Mouse (Mus musculus) embryonic stem cell, embryonic (primary cell): Measurements from ENCODE around the gene A4gnt.
"Not testable (repeated sequence)": the region's sequence is repeated elsewhere in the genome, so short reads cannot be mapped to it uniquely, and the experiment has no call there.

Experiments
- CTCF ChIA-PET, 4 experiments: fragments of 300-600 bp in 2 of 4; fragments of 350-600 bp in 2 of 4; sonication (Branson Sonifier 250); formaldehyde crosslinking; loops; one replicate each; lab custom pipeline; 2022; ENCODE audit warnings: inconsistent platforms in 2 of 4; lab: Charles Lee
- POLR2A ChIA-PET, 4 experiments: fragments of 300-600 bp in 2 of 4; fragments of 350-600 bp in 2 of 4; sonication (Branson Sonifier 250); formaldehyde crosslinking; loops; one replicate each; lab custom pipeline; 2022; ENCODE audit warnings: antibody characterized with exemption in 4 of 4, inconsistent platforms in 1 of 4; lab: Charles Lee

The A4gnt gene

DNA sequence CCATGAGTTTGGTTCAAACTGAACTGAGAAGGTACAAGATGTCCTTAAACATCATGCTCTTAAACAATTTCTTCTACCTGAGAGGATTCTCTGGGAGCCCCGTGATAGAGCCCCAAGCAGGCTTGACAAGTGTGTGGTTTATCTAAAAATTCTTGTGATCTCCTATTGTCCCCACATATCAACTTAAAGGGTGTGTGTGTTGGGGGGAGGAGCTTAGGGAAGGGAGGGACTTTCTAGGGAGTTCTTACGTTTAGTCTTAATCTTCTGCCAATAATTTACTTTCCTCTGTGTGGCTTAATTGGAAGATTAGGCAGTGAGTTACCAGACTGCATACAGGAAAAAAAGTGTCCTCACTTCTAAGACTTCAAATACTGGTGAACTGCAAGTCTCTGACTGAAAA lies at the start of gene A4gnt:
Gene A4gnt, plus strand, starts transcription at position 301 of the 400 bp plus-strand sequence.
- CTCF ChIA-PET, result interaction anchor here in 2 of 4 experiments (0.6 to 3.2 kb wide), 2 partner anchors 25 to 54 kb away, joined by 3 to 10 read pairs; no protein-coding TSS in a partner anchor
- POLR2A ChIA-PET, result interaction anchor here in 1 of 4 experiments (1.4 kb wide), 1 partner anchor 17 kb away, joined by 3 read pairs; the partner anchor contains the start of gene Dzip1l

DNA sequence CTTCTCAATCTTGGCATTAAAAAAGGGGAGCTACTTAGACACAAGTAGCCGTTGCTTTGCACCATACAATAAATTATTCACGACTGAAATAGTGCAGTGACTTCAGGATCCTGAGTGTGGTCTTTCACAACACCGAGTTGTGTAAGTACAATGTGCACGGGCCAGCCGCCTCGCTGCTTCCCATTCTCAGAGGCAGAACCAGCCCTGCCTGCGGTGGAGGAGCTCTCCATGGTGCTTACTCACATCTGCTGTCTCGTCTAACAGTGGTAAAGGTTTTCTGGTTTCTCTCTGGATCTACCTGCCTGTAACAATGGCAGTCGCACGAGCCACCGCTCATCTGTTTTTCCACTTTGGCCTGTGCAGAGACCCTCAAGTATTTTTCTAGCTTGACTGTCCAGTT lies 48.6 kb upstream of the A4gnt start:
- CTCF ChIA-PET, result interaction anchor here in 3 of 4 experiments (0.5 to 1.5 kb wide), 6 partner anchors 11 to 502 kb away, joined by 3 to 9 read pairs (median 4); no protein-coding TSS in a partner anchor
- POLR2A ChIA-PET, result interaction anchor here in 3 of 4 experiments (0.6 to 1.4 kb wide), 11 partner anchors 11 to 188 kb away, joined by 3 to 10 read pairs (median 4); partner anchors contain the start of genes Dbr1 (in 1 of the 3) and Dzip1l (in 1 of the 3)

DNA sequence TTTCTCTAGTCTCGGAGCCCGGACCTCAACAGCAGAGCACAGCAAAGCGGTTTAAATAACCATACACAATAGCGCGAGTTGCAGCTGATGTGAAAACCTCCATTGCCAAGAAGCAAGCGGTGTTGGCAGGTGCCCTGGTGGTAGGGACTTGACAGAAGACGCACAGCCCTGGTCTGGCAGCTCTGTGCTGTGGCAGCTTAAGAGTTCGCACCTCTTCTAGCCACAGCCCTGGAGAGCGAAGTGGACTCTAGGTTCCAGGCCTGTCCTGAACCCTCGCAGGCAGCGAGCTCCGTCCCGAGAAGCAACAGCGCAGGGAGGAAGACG lies 44.3 kb upstream of the A4gnt start:
- CTCF ChIA-PET, result interaction anchor here in 3 of 4 experiments (0.9 to 2.4 kb wide), 7 partner anchors 11 to 588 kb away, joined by 3 to 12 read pairs (median 4); no protein-coding TSS in a partner anchor
- POLR2A ChIA-PET, result interaction anchor here (0.6 to 3.6 kb wide), 43 partner anchors 8 to 1467 kb away, joined by 3 to 35 read pairs (median 4); partner anchors contain the start of genes Dzip1l (in 2 of the 4), Cep70 (in 1 of the 4), Esyt3 (in 1 of the 4) and Nme9 (in 1 of the 4)

DNA sequence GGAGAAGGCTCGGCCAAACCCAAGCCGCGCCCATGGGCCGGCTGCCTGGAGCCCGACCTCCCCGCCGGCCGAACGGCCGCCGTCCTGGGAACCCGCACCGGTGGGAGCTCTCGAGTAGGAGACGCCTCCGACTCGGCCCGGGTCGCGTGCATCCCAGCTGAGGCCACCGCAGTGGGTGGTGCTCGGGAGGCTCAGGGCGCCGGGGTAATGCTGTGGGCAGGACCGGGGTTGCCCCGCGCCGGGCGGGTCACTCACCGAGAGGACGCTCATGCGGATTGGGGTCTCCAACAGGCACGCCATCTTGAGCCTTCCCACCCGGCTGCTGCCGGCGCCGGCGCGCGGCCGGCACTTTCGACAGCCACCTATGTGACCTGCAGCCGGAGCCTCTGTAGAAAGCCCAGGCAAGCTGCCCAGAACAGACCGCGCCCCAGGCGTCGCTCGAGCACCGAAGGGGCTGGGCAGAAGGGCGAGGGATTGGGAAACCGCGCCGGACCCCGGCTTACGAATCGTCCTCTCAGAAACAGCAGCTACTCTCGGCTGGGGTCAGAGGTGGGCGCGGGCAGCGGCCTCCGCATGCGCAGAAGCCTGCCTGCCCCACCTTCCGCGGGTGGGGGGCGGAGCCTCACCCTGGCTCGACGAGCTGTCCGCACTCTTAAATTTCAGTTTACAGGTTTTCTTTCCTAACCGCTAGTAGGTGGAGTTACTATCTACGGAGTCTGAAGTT lies 43.8 kb upstream of the A4gnt start, which contains the start of gene Armc8:
Gene Armc8, minus strand, starts transcription at position 553 of the 724 bp plus-strand sequence.
- CTCF ChIA-PET, result interaction anchor here in 3 of 4 experiments (0.6 to 2.4 kb wide), 8 partner anchors 12 to 589 kb away, joined by 3 to 12 read pairs (median 4); no protein-coding TSS in a partner anchor

DNA sequence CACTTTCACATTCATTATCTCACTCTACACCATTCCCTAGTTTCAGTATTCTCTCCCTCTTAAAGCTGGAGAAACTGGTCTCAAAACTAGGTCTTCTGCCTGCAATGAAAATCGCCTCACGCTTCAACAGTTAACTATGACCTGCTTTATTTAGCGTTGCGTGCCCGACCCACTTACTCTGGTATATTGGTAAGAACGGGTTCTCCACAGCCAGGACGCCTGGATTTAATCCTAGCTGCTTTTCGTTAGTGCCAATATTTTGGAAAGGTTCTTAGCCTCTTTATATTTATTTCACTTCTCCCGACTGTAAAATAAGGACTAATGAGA lies 43.3 kb upstream of the A4gnt start:
- CTCF ChIA-PET, result interaction anchor here (0.6 to 2.4 kb wide), 6 partner anchors 10 to 93 kb away, joined by 3 to 12 read pairs (median 8); no protein-coding TSS in a partner anchor

More for the DNA sequence above, 43.8 kb upstream of the A4gnt start, which contains the start of gene Armc8:
- POLR2A ChIA-PET, result interaction anchor here (0.5 to 3.6 kb wide), 65 partner anchors 8 to 1466 kb away, joined by 3 to 35 read pairs (median 4); partner anchors contain the start of genes Dzip1l (in 3 of the 4), Cep70 (in 1 of the 4), Esyt3 (in 1 of the 4) and Mras (in 1 of the 4)

DNA sequence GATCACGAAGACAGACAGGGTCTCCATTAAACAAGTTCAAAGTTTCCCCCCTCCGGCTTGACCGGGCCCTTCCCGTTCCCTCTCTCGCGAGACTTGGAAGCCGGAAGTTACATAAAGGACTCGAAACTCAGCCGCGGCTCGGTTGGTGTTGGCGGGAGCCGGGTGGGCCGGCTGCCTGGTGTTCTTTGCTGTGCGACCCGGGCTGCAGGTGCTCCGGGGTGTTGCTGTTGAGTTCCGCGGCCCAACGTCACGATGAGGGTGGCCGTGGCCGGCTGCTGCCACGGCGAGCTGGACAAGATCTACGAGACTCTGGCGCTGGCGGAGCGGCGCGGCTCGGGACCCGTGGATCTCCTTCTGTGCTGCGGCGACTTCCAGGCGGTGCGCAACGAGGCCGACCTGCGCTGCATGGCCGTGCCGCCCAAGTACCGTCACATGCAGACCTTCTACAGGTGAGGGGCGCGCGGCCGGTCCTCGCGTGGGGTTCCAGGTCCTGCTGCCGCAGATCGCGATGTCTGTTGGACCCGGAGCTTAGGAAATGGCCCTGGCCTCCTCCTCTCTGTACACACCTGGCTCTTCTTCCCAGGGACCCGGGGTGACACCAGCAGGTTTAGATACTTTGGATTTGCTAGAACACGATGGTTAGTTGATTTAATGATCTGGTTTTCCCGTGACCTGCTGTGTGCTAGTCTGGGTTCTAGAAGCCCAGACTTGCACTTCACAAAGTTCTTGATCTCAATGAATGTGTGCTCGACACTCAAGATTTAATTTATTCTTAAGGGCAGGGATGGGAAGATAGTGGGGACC lies 36.4 kb upstream of the A4gnt start, which contains the start of gene Dbr1:
Gene Dbr1, plus strand, starts transcription at position 123 of the 804 bp plus-strand sequence.
- POLR2A ChIA-PET, result interaction anchor here (0.5 to 3.0 kb wide), 32 partner anchors 8 to 1190 kb away, joined by 3 to 17 read pairs (median 4); partner anchors contain the start of genes Dzip1l (in 3 of the 4), Armc8 (in 1 of the 4), Cep70 (in 1 of the 4) and Faim (in 1 of the 4)

More for the DNA sequence above, 43.3 kb upstream of the A4gnt start:
- POLR2A ChIA-PET, result interaction anchor here (0.5 to 3.6 kb wide), 53 partner anchors 7 to 1466 kb away, joined by 3 to 35 read pairs (median 4); partner anchors contain the start of genes Dzip1l (in 3 of the 4), Cep70 (in 1 of the 4), Esyt3 (in 1 of the 4) and Mras (in 1 of the 4)

DNA sequence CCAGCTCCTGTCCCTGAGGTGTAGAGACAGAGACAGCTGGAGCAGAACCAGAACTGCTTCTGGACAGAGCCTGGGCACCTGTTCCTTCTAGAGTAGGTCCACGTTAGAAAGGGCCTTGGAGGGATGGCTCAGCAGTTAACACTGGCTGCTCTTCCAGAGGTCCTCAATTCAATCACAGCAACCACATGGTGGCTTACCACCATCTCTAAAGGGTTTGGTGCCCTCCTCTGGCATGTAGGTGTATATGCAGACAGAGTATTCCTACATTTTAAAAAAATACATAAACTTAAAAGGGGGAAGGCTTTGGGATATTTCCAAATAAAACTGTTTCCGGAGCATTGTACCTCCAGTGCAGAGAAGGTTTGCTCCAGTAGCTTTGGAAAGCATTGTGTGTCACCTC lies 31.6 kb upstream of the A4gnt start:
- POLR2A ChIA-PET, result interaction anchor here in 2 of 4 experiments (0.6 to 2.7 kb wide), 9 partner anchors 9 to 130 kb away, joined by 3 to 17 read pairs (median 4); partner anchors contain the start of genes Armc8 (in 2 of the 2), Dzip1l (in 1 of the 2) and Nme9 (in 1 of the 2)
- CTCF ChIA-PET, result interaction anchor here in 3 of 4 experiments (0.7 to 1.5 kb wide), 7 partner anchors 49 to 129 kb away, joined by 3 to 8 read pairs (median 3); partner anchors contain the start of genes Dzip1l (in 1 of the 3) and Nme9 (in 1 of the 3)

More for the DNA sequence above, 36.4 kb upstream of the A4gnt start, which contains the start of gene Dbr1:
- CTCF ChIA-PET, result interaction anchor here in 3 of 4 experiments (0.5 to 2.4 kb wide), 6 partner anchors 12 to 86 kb away, joined by 3 to 11 read pairs (median 4); no protein-coding TSS in a partner anchor

DNA sequence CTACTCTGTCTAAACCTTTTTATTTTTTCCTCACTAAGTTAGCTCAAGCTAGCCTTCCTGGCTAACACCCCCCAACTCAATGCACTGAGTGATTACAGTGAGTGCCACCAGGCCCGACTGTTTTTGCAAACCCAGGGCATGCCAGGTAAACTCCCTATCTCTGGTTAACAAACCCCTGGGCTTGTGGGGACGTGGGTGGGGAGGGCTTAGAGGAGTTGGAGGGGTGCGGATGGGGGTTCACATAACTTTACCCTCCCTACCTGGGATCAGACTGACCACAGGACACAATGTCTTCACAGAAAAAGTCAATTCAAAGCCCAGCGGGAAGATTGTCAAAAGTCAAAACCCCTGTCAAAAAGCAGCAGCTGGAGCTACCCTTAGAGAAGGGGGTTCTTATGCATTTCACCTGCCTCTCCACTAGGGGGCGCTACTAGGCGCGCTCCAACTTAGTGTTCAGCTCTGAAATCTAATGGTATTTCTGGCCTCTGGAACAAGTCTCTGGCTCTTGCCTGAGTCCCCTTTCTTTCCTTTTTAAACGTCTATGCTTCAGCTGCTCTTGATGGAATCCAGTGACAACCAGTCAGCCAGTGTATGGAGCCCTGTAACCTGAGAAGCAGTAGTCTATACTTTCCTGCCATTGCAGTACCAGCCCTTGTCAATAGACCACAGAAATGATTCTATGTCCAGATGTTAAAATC lies 24.6 kb upstream of the A4gnt start:
- CTCF ChIA-PET, result interaction anchor here (0.5 to 3.3 kb wide), 77 partner anchors 11 to 1152 kb away, joined by 3 to 40 read pairs (median 4); partner anchors contain the start of genes Dzip1l (in 4 of the 4), Armc8 (in 3 of the 4), Dbr1 (in 2 of the 4) and A4gnt (in 1 of the 4)
- POLR2A ChIA-PET, result interaction anchor here (0.5 to 1.7 kb wide), 16 partner anchors 9 to 360 kb away, joined by 3 to 13 read pairs (median 4); partner anchors contain the start of genes Armc8 (in 4 of the 4), Dbr1 (in 2 of the 4) and Dzip1l (in 1 of the 4)

DNA sequence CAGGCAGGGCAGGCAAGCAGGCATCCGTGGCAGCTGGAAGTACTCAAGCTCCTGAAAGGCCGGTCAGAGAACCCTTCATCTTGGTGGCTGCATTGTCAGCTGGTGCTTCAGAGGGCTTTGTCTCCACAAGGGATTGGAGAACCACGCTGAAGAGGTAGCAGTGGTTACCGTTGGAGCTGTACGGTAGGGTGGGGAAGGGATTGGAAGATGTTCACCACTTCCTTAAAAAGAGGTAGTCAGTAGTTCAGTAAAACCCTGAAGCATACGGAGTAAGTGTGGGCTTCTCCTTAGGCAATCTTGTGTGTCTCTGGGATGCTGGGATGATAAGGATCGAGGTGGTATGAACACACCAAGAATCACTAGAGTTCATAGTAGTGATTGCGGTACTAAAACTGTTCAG lies 21.2 kb upstream of the A4gnt start:
- CTCF ChIA-PET, result interaction anchor here (0.5 to 1.7 kb wide), 10 partner anchors 14 to 863 kb away, joined by 3 to 15 read pairs (median 3); no protein-coding TSS in a partner anchor
- POLR2A ChIA-PET, result interaction anchor here in 3 of 4 experiments (0.6 to 2.0 kb wide), 6 partner anchors 11 to 611 kb away, joined by 4 to 7 read pairs (median 4); partner anchors contain the start of genes Armc8 (in 2 of the 3), Dbr1 (in 1 of the 3) and Dzip1l (in 1 of the 3)

DNA sequence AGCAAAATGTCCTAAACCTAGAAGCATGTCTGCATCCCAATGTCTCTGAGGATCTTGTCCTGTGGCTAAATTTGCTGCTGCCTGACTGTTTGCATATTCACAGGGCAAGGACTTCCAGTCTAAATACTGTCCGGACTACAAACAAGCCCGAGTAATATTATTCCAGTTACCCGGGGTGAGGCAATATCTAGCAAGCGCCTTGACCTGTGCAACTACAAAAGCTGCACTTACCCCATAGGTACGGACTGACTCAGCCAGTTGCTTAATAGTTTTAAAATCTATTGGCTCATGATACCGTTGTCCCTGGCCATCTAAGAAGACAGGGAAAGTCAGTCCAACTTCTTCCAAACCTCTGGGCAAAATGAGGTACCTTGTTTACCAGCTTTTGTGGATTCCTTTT lies 13.2 kb upstream of the A4gnt start:
- CTCF ChIA-PET, result not testable (repeated sequence)

DNA sequence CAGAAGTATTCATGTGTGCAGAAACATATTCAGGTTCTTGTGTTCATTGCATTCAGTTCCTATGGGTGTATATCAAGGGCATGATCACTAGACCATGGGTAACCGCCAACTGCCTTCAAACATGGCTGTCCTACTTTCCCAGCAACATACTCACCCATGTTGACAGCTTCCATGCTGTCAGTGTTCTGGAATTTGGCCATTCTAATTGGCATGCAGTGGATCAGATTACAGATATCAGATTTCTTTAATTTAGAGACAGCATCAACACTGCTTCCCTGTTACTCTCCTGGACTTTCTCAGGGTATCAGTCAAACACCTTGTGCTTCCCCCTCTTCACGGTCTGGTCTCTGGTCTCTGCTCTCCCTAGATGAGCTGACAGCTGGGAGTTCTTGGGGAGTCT lies 8.7 kb upstream of the A4gnt start:
- POLR2A ChIA-PET, result no interaction called here

More for the DNA sequence above, 13.2 kb upstream of the A4gnt start:
- POLR2A ChIA-PET, result not testable (repeated sequence)

DNA sequence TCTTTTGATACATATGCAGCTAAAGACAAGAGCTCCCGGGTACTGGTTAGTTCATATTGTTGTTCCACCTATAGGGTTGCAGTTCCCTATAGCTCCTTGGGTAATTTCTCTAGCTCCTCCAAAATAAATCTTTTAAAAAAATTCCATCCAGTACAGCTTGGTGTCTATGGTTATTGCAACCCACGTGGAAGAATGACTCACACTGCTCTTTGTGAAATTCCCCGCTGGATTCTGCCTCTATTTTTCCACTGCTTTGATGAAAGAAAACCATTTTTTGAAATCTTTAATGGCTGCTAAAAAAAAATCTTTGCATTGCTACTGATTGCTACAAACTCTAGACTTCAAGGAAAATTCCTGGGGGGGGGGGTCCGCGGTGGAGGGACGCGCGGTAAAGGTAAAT lies 7.4 kb downstream of the A4gnt start:
- ChIA-PET POLR2A (no interaction called here), CTCF (interaction anchor here in 1 of 4 experiments (0.9 kb wide), 1 partner anchor 32 kb away, joined by 4 read pairs; no protein-coding TSS in a partner anchor)

More for the DNA sequence above, 8.7 kb upstream of the A4gnt start:
- CTCF ChIA-PET, result no interaction called here

DNA sequence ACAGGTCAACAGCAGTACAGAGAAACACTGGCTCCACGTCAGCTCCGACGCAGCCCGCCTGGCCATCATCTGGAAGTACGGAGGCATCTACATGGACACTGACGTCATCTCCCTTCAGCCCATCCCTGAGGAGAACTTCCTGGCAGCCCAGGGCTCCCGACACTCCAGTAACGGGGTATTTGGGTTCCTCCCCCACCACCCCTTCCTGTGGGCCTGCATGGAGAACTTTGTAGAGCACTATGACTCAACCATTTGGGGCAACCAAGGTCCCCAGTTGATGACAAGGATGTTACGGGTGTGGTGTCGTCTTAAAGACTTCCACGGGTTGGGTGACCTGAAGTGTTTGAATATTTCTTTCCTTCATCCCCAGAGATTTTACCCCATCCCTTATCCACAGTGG lies 7.9 kb downstream of the A4gnt start:
- POLR2A ChIA-PET, result interaction anchor here in 1 of 4 experiments (0.6 kb wide), 1 partner anchor 9 kb away, joined by 4 read pairs; the partner anchor contains the start of gene Dzip1l
- CTCF ChIA-PET, result interaction anchor here in 1 of 4 experiments (0.9 kb wide), 1 partner anchor 32 kb away, joined by 4 read pairs; no protein-coding TSS in a partner anchor

DNA sequence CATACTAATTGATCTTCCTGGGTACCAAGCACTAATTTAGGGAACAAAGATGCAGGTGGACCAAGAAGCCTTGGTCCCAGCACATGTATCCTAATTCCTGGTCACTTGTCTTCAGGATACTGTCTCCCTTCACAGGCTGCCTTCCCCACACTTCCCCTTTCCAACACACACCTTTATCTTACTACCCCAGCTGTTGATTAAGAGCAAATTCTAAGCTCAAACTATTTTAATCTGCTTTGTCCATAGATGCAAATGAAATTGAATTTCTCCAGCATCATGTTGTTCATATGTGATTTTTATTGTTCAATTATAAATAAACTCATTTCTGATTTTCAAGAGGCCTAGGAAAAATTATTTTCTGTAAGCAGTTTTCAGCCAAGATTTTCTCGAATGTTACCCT lies 9.7 kb downstream of the A4gnt start:
- ChIA-PET CTCF (no interaction called here), POLR2A (interaction anchor here in 1 of 4 experiments (0.6 kb wide), 1 partner anchor 54 kb away, joined by 5 read pairs; no protein-coding TSS in a partner anchor)

DNA sequence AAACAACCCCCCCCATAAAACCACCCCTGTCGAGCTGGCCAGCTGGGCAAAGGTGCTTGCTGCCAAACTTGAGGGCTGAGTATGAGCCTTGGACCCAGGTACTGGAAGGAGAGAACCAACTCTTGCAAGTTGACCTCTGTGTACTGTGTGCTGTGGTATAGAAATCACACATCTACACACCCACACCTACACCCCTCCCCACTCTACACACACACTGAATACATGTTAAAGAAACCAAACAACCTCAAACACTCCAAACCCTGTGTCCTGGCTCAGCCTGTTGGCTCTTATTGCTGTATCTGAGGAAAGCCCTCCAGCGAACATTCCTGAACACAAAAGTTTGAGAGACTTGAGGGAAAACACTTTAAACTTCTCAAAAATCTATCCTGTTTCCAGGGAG lies 10.7 kb downstream of the A4gnt start:
- POLR2A ChIA-PET, result no interaction called here

DNA sequence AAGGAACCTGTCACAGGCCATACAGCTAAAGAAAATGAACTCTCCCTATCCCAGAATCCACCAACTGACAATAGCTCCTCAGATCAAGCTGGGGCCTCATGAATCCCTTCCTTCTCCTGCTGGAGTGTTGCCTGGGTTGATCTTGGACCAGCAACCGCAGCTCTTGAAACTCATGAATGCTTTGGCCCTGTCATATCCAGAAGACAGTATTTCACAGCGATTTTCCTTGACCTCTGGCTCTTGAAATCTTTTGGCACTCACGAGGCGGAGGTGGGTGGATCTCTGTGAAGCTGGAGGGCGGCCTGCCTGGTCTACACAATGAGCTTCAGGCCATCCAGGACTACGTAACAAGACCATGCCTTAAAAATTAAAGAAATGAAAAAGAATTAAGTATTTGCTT lies 11.8 kb downstream of the A4gnt start:
- ChIA-PET POLR2A (interaction anchor here in 2 of 4 experiments (0.5 to 1.0 kb wide), 2 partner anchors 15 to 36 kb away, joined by 3 to 5 read pairs; no protein-coding TSS in a partner anchor), CTCF (interaction anchor here in 2 of 4 experiments (0.7 to 1.3 kb wide), 2 partner anchors 36 to 1026 kb away, joined by 3 read pairs; no protein-coding TSS in a partner anchor)

More for the DNA sequence above, 10.7 kb downstream of the A4gnt start:
- CTCF ChIA-PET, result interaction anchor here in 2 of 4 experiments (0.6 kb wide), 2 partner anchors 36 to 83 kb away, joined by 5 to 8 read pairs; no protein-coding TSS in a partner anchor
